Mouse (Mus musculus) forebrain, embryonic 16.5 days (tissue): ENCODE measurements around the gene Pigg. TPM values are rescaled to one million over a fixed set of nuclear protein-coding genes. Genes with fewer than 3 reads are reported as not detected.

Experiments
- ATAC-seq: fragments of 200-750 bp; cut with Nextera tagmentation; 2 replicates; pipeline ENCODE4 v1.8.0; 2017; ENCODE audit warnings: mild to moderate bottlenecking, moderate library complexity
- H3K27ac ChIP-seq: fragments of 300-500 bp; sonication (generic); 2 replicates; pipeline ENCODE4 v1.5.1; 2014; ENCODE audit warnings: low read length, control low read depth
- H3K27me3 ChIP-seq: fragments of 300-500 bp; sonication (generic); replicated peaks from 2 replicates; pipeline ENCODE4 v1.6.1; 2014; ENCODE audit warnings: low read length; ENCODE audit not compliant: control insufficient read depth, insufficient read depth
- H3K36me3 ChIP-seq: fragments of 300-500 bp; sonication (generic); 2 replicates; pipeline ENCODE4 v1.6.1; 2014; ENCODE audit not compliant: control insufficient read depth, insufficient read depth
- H3K4me1 ChIP-seq: fragments of 300-500 bp; sonication (generic); replicated peaks from 2 replicates; pipeline ENCODE4 v1.6.1; 2014; ENCODE audit warnings: low read length; ENCODE audit not compliant: control insufficient read depth, insufficient read depth
- H3K4me2 ChIP-seq: fragments of 300-500 bp; sonication (generic); 2 replicates; pipeline ENCODE4 v1.6.1; 2014; ENCODE audit warnings: mild to moderate bottlenecking, low read length, control low read depth
- H3K4me3 ChIP-seq: fragments of 300-500 bp; sonication (generic); replicated peaks from 2 replicates; pipeline ENCODE4 v1.5.1; 2014; ENCODE audit warnings: mild to moderate bottlenecking, low read length, control low read depth
- H3K9ac ChIP-seq: fragments of 300-500 bp; sonication (generic); replicated peaks from 2 replicates; pipeline ENCODE4 v1.6.1; 2014; ENCODE audit warnings: low read depth, low read length, control low read depth
- H3K9me3 ChIP-seq: fragments of 300-500 bp; sonication (generic); 2 replicates; pipeline ENCODE4 v1.6.1; 2016; ENCODE audit warnings: low read length; ENCODE audit not compliant: control insufficient read depth
- WGBS: fragments of 180-500 bp; shearing (Covaris S2); extraction: QIAGEN DNeasy Blood & Tissue Kit; methylation state at CpG from one replicate; pipeline ENCODE4 v1.1.7; 2014; 5-methylcytosine and 5-hydroxymethylcytosine counted together
- polyA plus RNA-seq: library from polyadenylated mRNA; unstranded; fragments of >200 nt; fragmentation: Nextera tagmentation; extraction: Ambion mirVana; gene quantifications from 2 replicates; pipeline ENCODE4 v1.2.1, GENCODE M21; 2015

Gene Pigg
- polyA plus RNA-seq, 1 experiment from 2014 or later = 6.8 TPM

- Histone ChIP-seq H3K27ac (no peak within 1 kb of the TSS), H3K36me3 (no peaks in the 10 kb centered on the region), H3K4me3 (peak within 1 kb of the TSS; percentile 64), H3K4me2 (peak within 1 kb of the TSS; percentile 62), H3K27me3 (peaks cover 89% of the 10 kb centered on the region), H3K9ac (peak within 1 kb of the TSS; percentile 73), H3K4me1 (peaks cover 30% of the 10 kb centered on the region), H3K9me3 (no peaks in the 10 kb centered on the region)
- 2% methylated on average over 21 of the region's 36 CpGs for WGBS
- ATAC-seq = peak; percentile 9; the same call in 1 of the 2 replicates
Measured at GRCm38 (mm10) chr5:108367871-108368332, 55.5 kb downstream of the Pigg start, which contains the start of gene Gm42517. TSS of gene Gm42517 (minus strand) at chr5:108367922.

- WGBS = 2% methylated on average over 6 of the region's 6 CpGs
- ATAC-seq = peak; percentile 25
- Histone ChIP-seq H3K4me2 (peak overlapping the region; percentile 62), H3K4me1 (peaks cover 30% of the 10 kb centered on the region), H3K27ac (no peak overlapping the region), H3K9ac (peak overlapping the region; percentile 36), H3K9me3 (no peaks in the 10 kb centered on the region), H3K36me3 (no peaks in the 10 kb centered on the region), H3K4me3 (peak overlapping the region; percentile 64), H3K27me3 (peaks cover 83% of the 10 kb centered on the region)
Measured at GRCm38 (mm10) chr5:108368446-108368845, 56.0 kb downstream of the Pigg start.

GRCm38 (mm10) chr5:108368851-108369621 lies 56.6 kb downstream of the Pigg start:
- Histone ChIP-seq H3K9me3 (no peaks in the 10 kb centered on the region), H3K9ac (peak overlapping the region; percentile 36), H3K4me3 (peak overlapping the region; percentile 64), H3K4me1 (peaks cover 30% of the 10 kb centered on the region), H3K27me3 (peaks cover 77% of the 10 kb centered on the region), H3K27ac (no peak overlapping the region), H3K4me2 (peak overlapping the region; percentile 62), H3K36me3 (no peaks in the 10 kb centered on the region)
- under 1% methylated on average over 49 of the region's 49 CpGs for WGBS
- peak; percentile 62 for ATAC-seq

GRCm38 (mm10) chr5:108369964-108370363 lies 57.6 kb downstream of the Pigg start:
- no peak overlapping the region for H3K27ac ChIP-seq
- H3K36me3 ChIP-seq = no peaks in the 10 kb centered on the region
- ATAC-seq = no peak
- no peak overlapping the region for H3K4me3 ChIP-seq
- H3K9ac ChIP-seq = no peak overlapping the region
- no peaks in the 10 kb centered on the region for H3K9me3 ChIP-seq
- H3K27me3 ChIP-seq = peaks cover 71% of the 10 kb centered on the region
- WGBS = 2% methylated on average over 6 of the region's 6 CpGs
- no peak overlapping the region for H3K4me2 ChIP-seq
- H3K4me1 ChIP-seq = peaks cover 30% of the 10 kb centered on the region

GRCm38 (mm10) chr5:108374079-108374478 lies 61.7 kb downstream of the Pigg start:
- ATAC-seq = no peak

GRCm38 (mm10) chr5:108376059-108376458 lies 63.6 kb downstream of the Pigg start:
- 73% methylated on average over 1 of the region's 1 CpGs for WGBS
- no peak for ATAC-seq
- Histone ChIP-seq H3K4me1 (no peaks in the 10 kb centered on the region), H3K27ac (no peak overlapping the region), H3K4me2 (no peak overlapping the region), H3K9me3 (no peaks in the 10 kb centered on the region), H3K9ac (no peak overlapping the region), H3K36me3 (no peaks in the 10 kb centered on the region), H3K4me3 (no peak overlapping the region), H3K27me3 (peaks cover 14% of the 10 kb centered on the region)

More at GRCm38 (mm10) chr5:108374079-108374478, 61.7 kb downstream of the Pigg start:
- peaks cover 34% of the 10 kb centered on the region for H3K27me3 ChIP-seq
- no peak overlapping the region for H3K4me2 ChIP-seq
- no peak overlapping the region for H3K4me3 ChIP-seq
- no peaks in the 10 kb centered on the region for H3K9me3 ChIP-seq
- no peak overlapping the region for H3K27ac ChIP-seq
- WGBS = 67% methylated on average over 5 of the region's 5 CpGs
- H3K4me1 ChIP-seq = peaks cover 6% of the 10 kb centered on the region
- no peaks in the 10 kb centered on the region for H3K36me3 ChIP-seq
- H3K9ac ChIP-seq = no peak overlapping the region

- Histone ChIP-seq H3K36me3 (no peaks in the 10 kb centered on the region), H3K27ac (no peak overlapping the region), H3K4me2 (no peak overlapping the region), H3K9me3 (no peaks in the 10 kb centered on the region; the same call in 1 of the 2 replicates), H3K4me1 (no peaks in the 10 kb centered on the region), H3K4me3 (no peak overlapping the region), H3K27me3 (no peaks in the 10 kb centered on the region; the same call in 1 of the 2 replicates), H3K9ac (no peak overlapping the region)
- ATAC-seq = no peak
- WGBS = 91% methylated on average over 4 of the region's 4 CpGs
Measured at GRCm38 (mm10) chr5:108378346-108378745, 65.9 kb downstream of the Pigg start.

GRCm38 (mm10) chr5:108385632-108386031 lies 73.2 kb downstream of the Pigg start:
- H3K4me3 ChIP-seq = no peak overlapping the region
- no peak for ATAC-seq
- no peaks in the 10 kb centered on the region for H3K27me3 ChIP-seq
- no peak overlapping the region for H3K4me2 ChIP-seq
- no peaks in the 10 kb centered on the region for H3K36me3 ChIP-seq
- no peaks in the 10 kb centered on the region for H3K4me1 ChIP-seq
- no peak overlapping the region for H3K9ac ChIP-seq
- no peaks in the 10 kb centered on the region; the same call in 1 of the 2 replicates for H3K9me3 ChIP-seq
- no peak overlapping the region for H3K27ac ChIP-seq
- 88% methylated on average over 2 of the region's 2 CpGs for WGBS

GRCm38 (mm10) chr5:108386449-108386848 lies 74.0 kb downstream of the Pigg start:
- no peak overlapping the region for H3K4me3 ChIP-seq
- no peak for ATAC-seq
- WGBS = 71% methylated on average over 4 of the region's 4 CpGs

More at GRCm38 (mm10) chr5:108386449-108386848, 74.0 kb downstream of the Pigg start:
- Histone ChIP-seq H3K4me1 (no peaks in the 10 kb centered on the region), H3K9me3 (no peaks in the 10 kb centered on the region; the same call in 1 of the 2 replicates), H3K27ac (no peak overlapping the region), H3K36me3 (no peaks in the 10 kb centered on the region), H3K27me3 (no peaks in the 10 kb centered on the region), H3K4me2 (no peak overlapping the region), H3K9ac (no peak overlapping the region)
